Mouse (Mus musculus) heart, embryonic 16.5 days (tissue): ENCODE measurements around the gene Gm10203. TPM values are rescaled to one million over a fixed set of nuclear protein-coding genes. Genes with fewer than 3 reads are reported as not detected.
A peak's percentile ranks its signal among the peaks of the same experiment; 100 is the strongest.
"Not testable (repeated sequence)": the region's sequence is repeated elsewhere in the genome, so short reads cannot be mapped to it uniquely, and the experiment has no call there.

ENCODE experiments used
- ATAC-seq: fragments of 200-750 bp; cut with Nextera tagmentation; replicated peaks from 2 replicates; pipeline ENCODE4 v1.8.0; 2017; ENCODE audit warnings: moderate number of reproducible peaks; ENCODE audit not compliant: insufficient read depth, low FRiP score; ENCODE audit errors: extremely low read depth
- H3K27ac ChIP-seq: fragments of 300-500 bp; sonication (generic); 2 replicates; pipeline ENCODE4 v1.5.1; 2014; ENCODE audit warnings: mild to moderate bottlenecking, low read length, control low read depth, moderate library complexity
- H3K27me3 ChIP-seq: fragments of 300-500 bp; sonication (generic); 2 replicates; pipeline ENCODE4 v1.6.1; 2014; ENCODE audit warnings: low read length, mixed read lengths; ENCODE audit not compliant: control insufficient read depth, insufficient read depth
- H3K36me3 ChIP-seq: fragments of 300-500 bp; sonication (generic); 2 replicates; pipeline ENCODE4 v1.6.1; 2014; ENCODE audit not compliant: control insufficient read depth, insufficient read depth
- H3K4me1 ChIP-seq: fragments of 300-500 bp; sonication (generic); 2 replicates; pipeline ENCODE4 v1.6.1; 2014; ENCODE audit warnings: low read length, mixed read lengths; ENCODE audit not compliant: control insufficient read depth, insufficient read depth
- H3K4me2 ChIP-seq: fragments of 300-500 bp; sonication (generic); 2 replicates; pipeline ENCODE4 v1.6.1; 2014; ENCODE audit warnings: low read depth, mild to moderate bottlenecking, control low read depth, low read length
- H3K4me3 ChIP-seq: fragments of 300-500 bp; sonication (generic); 2 replicates; pipeline ENCODE4 v1.5.1; 2014; ENCODE audit warnings: mild to moderate bottlenecking, control low read depth, low read length
- H3K9ac ChIP-seq: fragments of 300-500 bp; sonication (generic); 2 replicates; pipeline ENCODE4 v1.6.1; 2014; ENCODE audit warnings: low read length, control low read depth
- H3K9me3 ChIP-seq: fragments of 300-500 bp; sonication (generic); replicated peaks from 2 replicates; pipeline ENCODE4 v1.6.1; 2016; ENCODE audit warnings: low read length; ENCODE audit not compliant: control insufficient read depth
- WGBS: fragments of 180-500 bp; shearing (Covaris S2); extraction: QIAGEN DNeasy Blood & Tissue Kit; methylation state at CpG from one replicate; pipeline ENCODE4 v1.1.7; 2014; 5-methylcytosine and 5-hydroxymethylcytosine counted together
- polyA plus RNA-seq: library from polyadenylated mRNA; unstranded; fragments of >200 nt; fragmentation: Nextera tagmentation; extraction: Ambion mirVana; gene quantifications from 2 replicates; pipeline ENCODE4 v1.2.1, GENCODE M21; 2015

The Gm10203 gene
- polyA plus RNA-seq = not detected in 2 replicates

DNA sequence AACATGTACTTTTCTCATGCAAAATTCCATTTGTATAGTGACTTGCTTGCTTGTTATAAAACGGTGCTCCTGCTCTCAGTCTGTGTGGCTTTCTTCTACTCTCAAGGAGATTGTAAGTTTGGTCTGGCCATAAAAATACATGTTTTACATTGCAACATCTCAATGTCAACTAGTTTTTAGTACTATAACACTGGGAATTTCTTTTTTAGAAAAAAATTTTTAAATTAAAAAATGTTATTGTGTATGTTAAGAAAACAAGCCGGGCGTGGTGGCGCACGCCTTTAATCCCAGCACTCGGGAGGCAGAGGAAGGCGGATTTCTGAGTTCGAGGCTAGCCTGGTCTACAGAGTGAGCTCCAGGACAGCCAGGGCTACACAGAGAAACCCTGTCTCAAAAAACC is at the start of gene Gm10203:
Gene Gm10203 (plus strand): TSS at position 301 of the 400 bp plus-strand sequence.
- H3K9me3 ChIP-seq, H3K27ac ChIP-seq, ATAC-seq, H3K4me3 ChIP-seq, H3K4me1 ChIP-seq, H3K27me3 ChIP-seq, H3K4me2 ChIP-seq, H3K9ac ChIP-seq, H3K36me3 ChIP-seq: not testable (repeated sequence)
- WGBS = 79% methylated on average over 8 of the region's 8 CpGs

DNA sequence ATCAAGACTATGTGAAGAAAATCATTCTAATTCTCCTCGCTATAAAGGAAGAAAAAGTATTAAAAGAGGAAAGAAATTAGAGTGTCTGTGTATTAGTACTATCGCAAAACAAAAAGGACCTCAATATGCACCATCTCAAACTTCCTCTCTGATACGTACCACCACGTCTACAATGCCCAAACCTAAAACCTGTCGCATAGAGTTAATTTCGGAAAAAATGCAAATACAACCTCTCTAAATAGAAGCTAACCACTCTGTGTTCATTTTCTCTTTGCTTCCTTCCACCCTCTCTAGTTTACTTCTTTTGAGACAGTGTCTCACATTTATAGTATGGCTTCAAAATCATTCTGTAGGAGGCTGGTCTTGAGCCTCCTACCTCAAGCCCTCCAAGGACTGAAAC is 37.6 kb upstream of the Gm10203 start:
- Histone ChIP-seq H3K9me3 (no peaks in the 10 kb centered on the region), H3K4me2 (no peak overlapping the region), H3K9ac (no peak overlapping the region), H3K4me1 (peaks cover 12% of the 10 kb centered on the region), H3K27ac (no peak overlapping the region), H3K27me3 (no peaks in the 10 kb centered on the region), H3K36me3 (no peaks in the 10 kb centered on the region), H3K4me3 (no peak overlapping the region)
- no peak for ATAC-seq
- WGBS = 95% methylated on average over 6 of the region's 6 CpGs

DNA sequence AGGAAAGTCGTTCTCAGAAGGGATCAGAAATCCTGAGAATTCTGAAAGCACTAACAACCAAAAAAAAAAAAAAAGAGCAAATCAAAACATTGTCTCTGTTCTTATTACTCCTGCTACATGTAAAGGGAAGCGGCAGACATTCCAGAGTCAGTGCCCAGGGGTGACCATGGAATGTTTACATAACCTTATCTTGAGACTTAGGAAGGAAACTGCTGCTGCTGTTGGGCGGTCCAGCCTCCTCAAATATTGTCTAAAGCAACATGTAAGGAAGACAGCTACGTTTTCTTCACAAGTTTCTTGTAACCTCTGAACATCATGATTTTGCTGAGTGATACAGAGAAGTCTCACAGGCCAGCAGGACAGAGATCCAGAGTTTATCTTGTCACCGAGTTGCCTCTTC is 36.5 kb upstream of the Gm10203 start:
- ATAC-seq = peak; percentile 81
- 16% methylated on average over 5 of the region's 5 CpGs for WGBS
- Histone ChIP-seq H3K4me2 (0 out of 2 replicates have a peak overlapping the region, but pooled peaks have one; percentile 27), H3K4me1 (peaks cover 12% of the 10 kb centered on the region), H3K4me3 (no peak overlapping the region), H3K9ac (no peak overlapping the region), H3K9me3 (no peaks in the 10 kb centered on the region), H3K27ac (peak overlapping the region; percentile 50; the same call in 1 of the 2 replicates), H3K27me3 (no peaks in the 10 kb centered on the region), H3K36me3 (no peaks in the 10 kb centered on the region)

DNA sequence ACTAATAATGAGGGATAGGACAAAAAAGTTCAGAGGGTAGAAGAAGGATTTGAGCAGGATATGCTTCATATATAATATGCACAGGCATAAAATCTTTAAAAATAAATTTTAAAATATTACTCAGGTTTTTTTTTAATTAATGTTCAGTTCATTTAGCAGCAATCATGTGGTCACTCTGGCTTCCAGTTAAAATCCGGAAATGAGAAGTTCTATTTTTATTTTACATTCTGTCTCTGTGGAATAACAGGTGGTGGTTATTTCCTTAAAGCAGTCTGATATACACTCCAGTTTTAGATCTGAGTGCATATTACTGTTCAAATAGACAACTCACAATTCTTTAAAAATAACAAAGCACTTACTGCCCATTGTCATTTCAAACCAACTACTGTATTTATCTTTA is 35.4 kb upstream of the Gm10203 start:
- 27% methylated on average over 1 of the region's 1 CpGs for WGBS
- no peak overlapping the region for H3K4me3 ChIP-seq
- H3K9me3 ChIP-seq = no peaks in the 10 kb centered on the region
- no peak overlapping the region for H3K4me2 ChIP-seq
- peaks cover 12% of the 10 kb centered on the region for H3K4me1 ChIP-seq
- H3K36me3 ChIP-seq = no peaks in the 10 kb centered on the region
- H3K27ac ChIP-seq = no peak overlapping the region
- H3K9ac ChIP-seq = no peak overlapping the region
- ATAC-seq = no peak
- H3K27me3 ChIP-seq = no peaks in the 10 kb centered on the region

DNA sequence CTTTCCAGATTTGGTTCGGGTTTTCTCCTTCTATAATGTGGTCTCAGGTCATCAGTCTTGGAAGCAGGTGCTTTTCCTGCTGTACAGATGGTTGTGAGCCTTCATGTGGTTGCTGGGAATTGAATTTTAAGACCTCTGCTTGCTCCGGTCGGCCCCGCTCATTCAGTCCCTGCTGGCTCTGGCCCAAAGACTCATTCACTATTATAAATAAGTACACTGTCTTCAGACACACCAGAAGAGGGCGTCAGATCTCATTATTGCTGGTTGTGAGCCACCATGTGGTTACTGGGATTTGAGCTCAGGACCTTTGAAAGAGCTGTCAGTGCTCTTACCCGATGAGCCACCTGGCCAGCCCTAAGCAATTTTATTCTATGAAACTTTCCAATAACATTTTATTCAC is 34.6 kb upstream of the Gm10203 start:
- Histone ChIP-seq H3K9me3 (no peaks in the 10 kb centered on the region), H3K4me2 (no peak overlapping the region), H3K27ac (no peak overlapping the region), H3K27me3 (no peaks in the 10 kb centered on the region), H3K4me3 (no peak overlapping the region), H3K4me1 (peaks cover 12% of the 10 kb centered on the region), H3K9ac (no peak overlapping the region), H3K36me3 (no peaks in the 10 kb centered on the region)
- 61% methylated on average over 6 of the region's 6 CpGs for WGBS
- no peak for ATAC-seq

DNA sequence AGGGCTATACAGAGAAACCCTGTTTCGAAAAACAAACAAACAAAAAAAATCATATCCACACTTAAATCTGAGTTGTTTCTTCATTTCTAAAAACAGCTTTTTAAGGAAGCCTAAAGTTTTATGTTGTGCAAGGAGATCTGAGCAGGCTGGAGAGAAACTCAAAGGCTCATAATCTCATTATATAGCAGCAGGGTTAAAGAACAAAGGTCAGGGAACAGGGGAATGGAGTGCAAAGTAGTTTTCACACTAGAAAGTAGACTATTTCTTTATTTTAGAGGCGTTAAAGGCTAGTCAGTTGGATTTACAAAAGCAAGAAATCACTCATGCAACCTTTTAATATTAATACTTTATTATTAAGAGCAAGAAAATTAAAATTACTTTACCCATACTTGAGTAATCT is 33.7 kb upstream of the Gm10203 start:
- Histone ChIP-seq H3K27me3 (no peaks in the 10 kb centered on the region), H3K4me2 (no peak overlapping the region), H3K36me3 (no peaks in the 10 kb centered on the region), H3K9ac (no peak overlapping the region), H3K4me3 (no peak overlapping the region), H3K27ac (no peak overlapping the region), H3K4me1 (peaks cover 12% of the 10 kb centered on the region), H3K9me3 (no peaks in the 10 kb centered on the region)
- WGBS = 87% methylated on average over 2 of the region's 2 CpGs
- no peak for ATAC-seq

DNA sequence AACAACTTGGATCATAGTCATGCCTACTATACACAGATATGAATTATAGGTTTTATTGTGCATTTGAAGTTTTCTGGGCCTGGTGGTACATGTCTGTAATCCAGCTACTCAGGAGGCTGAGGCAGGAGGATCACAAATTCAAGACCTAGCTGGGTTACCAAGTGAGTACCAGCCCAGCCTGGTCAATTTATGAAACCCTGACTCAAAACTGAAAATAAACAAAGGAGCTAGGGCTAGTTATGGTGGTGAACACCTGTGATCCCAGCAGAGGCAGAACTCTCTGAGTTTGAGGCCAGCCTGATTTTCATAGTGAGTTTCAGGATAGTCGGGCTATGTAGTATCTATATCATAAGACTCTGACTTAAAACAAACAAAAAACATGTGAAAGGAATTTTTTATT is 32.7 kb upstream of the Gm10203 start:
- no peak overlapping the region for H3K4me3 ChIP-seq
- no peaks in the 10 kb centered on the region for H3K9me3 ChIP-seq
- no peak overlapping the region for H3K4me2 ChIP-seq
- no peak for ATAC-seq
- no peak overlapping the region for H3K27ac ChIP-seq
- WGBS = 93% methylated on average over 1 of the region's 1 CpGs
- no peaks in the 10 kb centered on the region for H3K36me3 ChIP-seq
- H3K27me3 ChIP-seq = no peaks in the 10 kb centered on the region
- H3K4me1 ChIP-seq = peaks cover 14% of the 10 kb centered on the region
- no peak overlapping the region for H3K9ac ChIP-seq

DNA sequence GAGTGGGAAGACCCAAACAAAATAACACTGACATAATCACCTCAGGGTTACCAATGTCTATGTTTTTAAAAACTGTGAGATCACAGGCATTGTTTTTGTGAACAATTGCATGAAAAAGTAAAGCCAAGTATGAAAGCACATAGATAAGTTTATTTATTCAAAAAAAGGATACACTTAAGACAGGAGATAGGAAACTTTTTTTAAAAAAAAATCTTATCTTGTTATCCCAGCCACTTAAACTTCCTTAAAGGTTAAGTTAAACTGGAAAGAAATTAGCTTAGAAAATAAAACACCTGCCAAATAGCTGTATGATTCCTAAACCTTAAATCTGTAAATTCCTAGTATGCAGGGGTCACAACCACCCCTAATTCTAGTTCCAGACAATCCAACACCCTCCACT is 31.0 kb upstream of the Gm10203 start:
- no peaks in the 10 kb centered on the region for H3K27me3 ChIP-seq
- no peak overlapping the region for H3K27ac ChIP-seq
- no peak for ATAC-seq
- H3K9me3 ChIP-seq = no peaks in the 10 kb centered on the region
- H3K4me1 ChIP-seq = peaks cover 10% of the 10 kb centered on the region
- no peak overlapping the region for H3K9ac ChIP-seq
- 0 out of 2 replicates have a peak overlapping the region, but pooled peaks have one; percentile 22 for H3K4me3 ChIP-seq
- H3K36me3 ChIP-seq = no peaks in the 10 kb centered on the region
- no peak overlapping the region; the same call in 1 of the 2 replicates for H3K4me2 ChIP-seq

DNA sequence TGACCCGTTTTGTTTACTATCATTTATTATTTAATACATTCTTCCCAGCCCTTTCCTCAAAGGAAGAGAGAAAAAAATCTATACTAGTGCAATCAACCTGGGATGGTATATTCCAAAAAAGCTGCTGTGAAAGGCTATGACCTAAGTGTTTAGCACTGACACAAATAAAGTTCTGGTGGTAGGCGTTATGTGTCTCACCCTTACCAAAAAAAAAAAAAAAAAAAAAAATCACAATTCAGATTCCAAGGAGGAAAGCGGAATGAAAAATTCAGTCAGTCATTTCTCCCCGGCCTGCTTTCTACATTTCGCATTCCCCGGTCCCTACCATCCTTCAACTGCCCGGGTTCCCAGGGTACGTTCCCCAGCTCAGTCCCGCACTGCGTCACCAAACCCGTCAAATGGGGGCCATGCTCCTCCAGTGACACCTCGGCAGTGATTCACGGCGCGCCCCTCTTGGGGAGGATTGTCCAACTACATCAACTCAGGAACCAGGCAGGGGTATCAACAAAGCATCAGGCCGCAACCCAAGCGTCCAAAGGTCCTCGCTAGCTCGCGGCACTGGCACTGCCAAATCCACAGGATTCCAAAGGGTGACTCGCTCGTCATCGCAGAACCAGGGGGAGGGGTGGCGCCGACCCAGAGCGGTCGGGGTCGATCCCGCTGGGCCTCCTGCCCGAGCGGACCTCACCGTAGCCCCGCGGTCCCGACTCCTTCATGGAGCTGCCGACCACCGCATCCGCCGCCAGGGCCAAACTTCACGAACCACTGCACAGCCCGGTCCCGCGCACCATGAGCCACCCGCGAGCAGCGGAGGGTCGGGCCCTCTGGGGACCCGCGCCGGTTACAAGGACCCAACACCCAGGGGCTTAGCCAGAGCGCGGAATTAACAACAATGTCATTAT is 29.5 kb upstream of the Gm10203 start:
- peak overlapping the region; percentile 96 for H3K9ac ChIP-seq
- peak overlapping the region; percentile 87 for H3K4me2 ChIP-seq
- H3K27me3 ChIP-seq = no peaks in the 10 kb centered on the region
- H3K4me3 ChIP-seq = peak overlapping the region; percentile 97
- WGBS = 2% methylated on average over 52 of the region's 52 CpGs
- ATAC-seq = peak; percentile 20
- H3K27ac ChIP-seq = peak overlapping the region; percentile 95
- H3K36me3 ChIP-seq = no peaks in the 10 kb centered on the region
- H3K9me3 ChIP-seq = no peaks in the 10 kb centered on the region
- H3K4me1 ChIP-seq = peaks cover 3% of the 10 kb centered on the region; the same call in 1 of the 2 replicates
